Mouse (Mus musculus) hindlimb bud, embryonic 11.5 days (tissue): Measurements from ENCODE around the gene Nuak2.

Experiments used
- DNase-seq: peaks from one replicate; pipeline ENCODE4 v3.0.0-alpha.2; 2012; ENCODE audit warnings: low read depth, low spot score; ENCODE audit errors: extremely low spot score

The Nuak2 gene

DNA sequence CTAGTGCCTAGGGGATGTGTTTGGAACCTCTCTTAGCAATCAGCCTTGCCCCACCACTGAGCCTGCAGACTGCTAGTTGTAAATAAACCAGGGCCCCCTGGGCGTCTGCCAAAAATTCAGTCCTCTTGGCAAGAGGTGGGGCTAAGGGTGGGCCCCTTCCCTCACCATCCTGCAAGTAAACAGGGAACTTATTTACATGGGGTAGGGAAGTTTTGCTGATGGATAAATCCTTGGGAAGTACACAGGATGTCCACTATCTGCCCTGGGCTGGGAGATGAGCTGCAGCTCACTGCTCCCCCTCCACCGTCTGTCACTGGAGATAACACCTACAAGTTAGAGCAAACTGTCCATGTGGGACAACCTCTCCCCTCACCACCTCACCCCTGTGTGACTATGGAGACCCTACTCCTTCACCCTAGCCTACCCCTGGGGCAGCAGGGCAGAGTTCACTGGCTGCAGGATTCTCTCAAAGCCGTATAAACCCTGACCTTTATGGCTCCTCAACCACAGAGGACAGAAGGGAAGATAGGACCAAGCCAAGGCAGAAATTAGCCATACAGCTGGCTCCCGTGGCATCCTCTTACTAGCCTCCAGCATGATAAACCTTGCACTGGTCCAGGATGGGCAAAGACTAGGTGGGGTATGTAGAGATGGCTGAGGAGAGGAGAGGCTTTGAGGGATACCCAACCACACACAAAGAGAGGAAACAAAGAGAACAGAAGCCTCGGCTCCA, 58.4 kb downstream of the Nuak2 start:
- no peak for DNase-seq

DNA sequence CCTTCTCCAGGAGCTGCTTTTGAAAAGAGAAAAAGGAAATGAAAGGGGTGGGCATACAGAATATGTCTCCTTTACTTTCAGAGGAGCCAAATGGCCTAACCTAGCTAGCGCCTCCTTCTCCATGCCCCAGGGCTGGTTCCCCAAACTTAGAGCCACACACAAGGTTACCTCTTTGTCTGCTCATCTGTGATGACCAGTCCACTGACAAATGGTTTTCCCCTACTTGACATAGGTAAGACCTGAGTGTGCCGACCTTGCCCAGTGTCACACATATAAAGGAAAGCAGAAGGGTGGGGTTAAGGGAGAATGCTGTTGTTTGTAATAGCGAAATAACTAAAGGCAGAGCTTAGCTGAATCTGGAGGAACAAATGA, 58.9 kb downstream of the Nuak2 start:
- no peak for DNase-seq

DNA sequence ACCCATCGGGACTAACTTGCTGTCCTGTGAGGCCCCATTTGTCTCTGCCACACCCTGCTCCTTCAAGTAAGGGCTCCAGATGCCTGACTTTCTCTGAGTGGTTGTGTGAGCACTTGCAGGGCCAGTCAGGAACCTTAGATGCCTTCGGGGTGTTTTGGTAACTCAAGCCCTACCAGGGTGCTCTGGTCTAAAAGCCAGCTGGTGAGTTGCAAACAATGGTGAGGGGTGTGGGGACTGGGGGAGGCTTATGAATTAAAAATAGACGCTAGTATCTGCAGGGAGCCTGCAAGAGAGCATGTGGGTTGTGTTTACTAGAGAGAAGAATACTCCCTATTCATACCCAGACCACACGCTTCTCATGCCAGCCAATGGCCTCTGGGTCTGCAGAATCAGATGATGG, 59.3 kb downstream of the Nuak2 start:
- DNase-seq: no peak

DNA sequence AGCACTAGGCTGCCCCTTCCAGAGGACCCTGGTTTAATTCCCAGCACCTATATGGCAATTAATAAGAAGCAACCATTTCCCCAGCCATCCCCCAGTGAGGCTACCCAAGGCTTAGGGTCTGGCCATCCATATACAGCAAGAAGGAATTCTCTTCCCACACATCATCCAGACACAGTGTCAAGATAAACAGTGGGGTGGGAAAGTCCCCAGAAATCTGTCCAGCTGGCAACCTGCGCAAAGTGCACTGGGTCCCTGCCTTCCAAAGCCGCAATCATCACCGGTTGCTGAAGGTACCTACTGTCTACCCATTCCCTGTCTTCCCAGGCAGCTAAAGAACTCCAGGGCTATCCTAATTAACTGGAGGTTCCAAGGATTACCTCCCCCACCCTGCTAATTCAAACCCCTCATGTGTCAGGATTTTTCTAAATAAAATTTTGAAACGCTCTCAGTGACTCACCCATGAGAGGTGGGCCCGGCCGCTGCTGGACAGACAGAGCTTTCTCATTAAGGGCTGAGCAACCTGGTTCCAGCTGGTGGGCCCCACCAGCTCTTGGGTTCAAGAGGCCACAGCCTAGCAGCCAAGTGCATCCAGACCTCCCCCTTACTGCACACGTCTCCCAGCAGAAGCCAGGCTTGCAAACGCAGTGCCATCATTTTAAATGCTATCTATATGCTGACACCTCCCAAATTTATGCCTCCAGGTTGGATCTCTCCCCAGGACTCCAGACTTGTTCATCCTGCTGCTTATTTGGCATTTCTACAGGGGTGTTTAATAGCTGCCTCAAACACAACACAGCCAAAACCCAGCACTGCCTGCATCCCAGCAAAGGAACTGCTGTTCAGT, 60.5 kb downstream of the Nuak2 start:
- no peak for DNase-seq

DNA sequence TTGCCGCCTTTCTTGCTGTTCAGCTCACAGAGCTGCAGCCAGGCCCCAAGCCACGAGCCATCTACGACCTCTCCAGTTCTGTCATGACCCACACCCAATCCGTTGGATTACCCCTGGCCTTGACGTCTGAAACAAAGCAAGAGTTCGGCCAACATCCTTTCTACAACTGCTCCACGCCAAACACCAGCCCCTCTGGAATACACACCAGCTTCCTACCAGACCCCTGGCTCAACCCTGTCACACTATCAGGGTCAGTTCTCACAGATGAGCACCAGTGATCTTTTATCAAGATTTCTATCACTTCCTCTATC, 61.1 kb downstream of the Nuak2 start:
- DNase-seq: no peak

DNA sequence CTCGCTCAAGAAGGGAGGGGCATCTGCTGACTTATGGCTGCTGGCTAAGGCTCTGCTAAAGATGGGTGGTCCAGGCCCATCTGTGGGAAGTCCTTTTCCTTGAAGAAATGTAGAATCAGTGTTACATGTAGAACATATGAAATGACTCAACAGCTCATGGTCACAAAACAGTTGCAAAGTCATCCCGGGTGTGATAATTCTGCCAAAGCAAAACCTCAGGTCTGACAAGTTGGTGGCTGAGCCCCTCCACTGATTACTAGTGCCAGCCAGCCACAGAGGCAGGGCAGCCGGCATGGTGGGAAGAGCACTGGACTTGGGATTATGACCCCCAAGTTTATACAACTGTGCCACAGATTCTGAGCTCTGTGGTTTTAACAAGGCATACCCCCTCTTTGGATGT, 61.9 kb downstream of the Nuak2 start:
- no peak for DNase-seq

DNA sequence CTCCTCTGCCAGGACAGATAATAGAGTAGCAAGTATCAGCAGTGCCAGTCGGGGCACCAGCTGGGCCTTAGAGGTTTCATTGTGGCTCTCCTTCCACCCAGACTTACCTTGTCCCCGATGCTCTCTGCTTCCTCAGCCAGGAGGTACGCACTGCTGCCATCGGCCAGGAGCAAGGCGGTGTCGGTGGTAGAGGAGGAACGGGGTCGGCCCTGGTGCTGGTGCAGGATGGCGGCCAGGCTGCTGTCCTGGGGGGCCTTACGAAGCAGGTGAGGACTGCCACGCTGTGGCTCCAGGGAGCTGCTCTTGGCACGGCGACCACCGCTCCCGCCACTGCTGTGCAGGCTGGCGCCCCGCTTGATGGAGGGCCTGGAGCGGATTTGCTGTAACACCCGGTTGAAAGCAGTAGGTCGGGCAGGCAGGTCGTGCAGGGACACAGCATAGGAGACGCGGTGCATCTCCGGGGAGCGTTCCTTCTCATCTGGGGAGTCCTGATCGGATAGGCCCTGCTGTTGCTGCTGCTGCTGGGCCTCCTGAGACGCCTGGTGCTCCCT, 64.7 kb downstream of the Nuak2 start:
- no peak for DNase-seq

DNA sequence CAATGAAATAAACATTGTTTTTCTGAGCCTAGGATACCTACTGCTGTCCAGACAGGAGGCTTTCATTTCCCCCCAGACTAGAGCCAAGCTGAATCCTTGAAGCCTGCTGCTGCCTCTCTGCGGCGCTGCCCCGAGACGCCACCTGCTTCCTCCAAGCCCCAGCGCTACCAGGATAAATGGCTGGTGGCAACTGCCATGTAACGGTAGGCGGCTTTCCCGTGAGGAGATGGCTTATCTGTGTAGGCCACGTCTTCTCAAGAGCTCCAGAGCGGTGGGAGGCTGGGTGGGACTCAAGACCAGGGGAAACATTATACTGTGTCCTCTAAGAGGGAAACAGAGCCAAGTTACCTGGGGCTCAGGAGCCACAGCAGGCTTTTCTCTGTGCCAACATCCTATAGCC, 66.0 kb downstream of the Nuak2 start:
- no peak for DNase-seq
